ENCODE assay signal across 19 mouse cellular contexts in genomic region chr5:73576708-73577107, GRCm38 (mm10). TPM values are rescaled to one million over a fixed set of nuclear protein-coding genes. Genes with fewer than 3 reads are reported as not detected.
DNase-seq lines count a peak whose midpoint lies in the region; ATAC-seq and TF ChIP-seq lines count a peak whose summit lies in the region.
"Had no signal": no experiment of that assay in that cellular context is flagged by ENCODE, and none has a peak within 500 bp of the region (broad histone marks: within the 10 kb centered on the region; RNA-seq: fewer than 3 reads in every experiment).

No protein-coding gene starts in this region.

- no peak overlapping the region for H3K9ac ChIP-seq in hindbrain, embryonic 16.5 days (ENCODE audit: low read depth, low read length)
- no peak overlapping the region for H3K9ac ChIP-seq in midbrain, embryonic 15.5 days
- no peak overlapping the region for H3K9ac ChIP-seq in midbrain, embryonic 13.5 days (replicated peaks)
- 0 out of 2 replicates have a peak overlapping the region, but pooled peaks have one; percentile 21 for H3K9ac ChIP-seq in embryonic facial prominence, embryonic 13.5 days
- H3K9ac ChIP-seq in stomach, postnatal 0 days (ENCODE audit: low read length) = no peak overlapping the region
- H3K9ac ChIP-seq: heart, embryonic 15.5 days; hindbrain, embryonic 12.5 days; liver, embryonic 12.5 days; lung, embryonic 15.5 days had no signal

- no peak for TF ChIP-seq CTCF in stomach, postnatal 0 days (IDR thresholded peaks at IDR 0.05; ENCODE audit: low read depth)

- H3K9me3 ChIP-seq in hindbrain, embryonic 16.5 days (ENCODE audit: control insufficient read depth, low read length) = no peaks in the 10 kb centered on the region
- no peaks in the 10 kb centered on the region for H3K9me3 ChIP-seq in hindbrain, embryonic 10.5 days
- H3K9me3 ChIP-seq in midbrain, embryonic 15.5 days = no peaks in the 10 kb centered on the region
- H3K9me3 ChIP-seq in midbrain, embryonic 13.5 days = no peaks in the 10 kb centered on the region
- no peaks in the 10 kb centered on the region for H3K9me3 ChIP-seq in embryonic facial prominence, embryonic 13.5 days
- H3K9me3 ChIP-seq in stomach, postnatal 0 days (ENCODE audit: control insufficient read depth, low read length) = no peaks in the 10 kb centered on the region
- H3K9me3 ChIP-seq: heart, embryonic 15.5 days; hindbrain, embryonic 12.5 days; liver, embryonic 12.5 days; lung, embryonic 15.5 days had no signal

- H3K4me3 ChIP-seq in hindbrain, embryonic 16.5 days (ENCODE audit: low read length) = no peak overlapping the region
- no peak overlapping the region for H3K4me3 ChIP-seq in hindbrain, embryonic 10.5 days
- no peak overlapping the region for H3K4me3 ChIP-seq in midbrain, embryonic 15.5 days
- no peak overlapping the region for H3K4me3 ChIP-seq in midbrain, embryonic 13.5 days (replicated peaks)
- H3K4me3 ChIP-seq in embryonic facial prominence, embryonic 13.5 days = no peak overlapping the region
- H3K4me3 ChIP-seq in stomach, postnatal 0 days (ENCODE audit: low read depth, low read length) = no peak overlapping the region
- H3K4me3 ChIP-seq: heart, embryonic 15.5 days; hindbrain, embryonic 12.5 days; liver, embryonic 12.5 days; lung, embryonic 15.5 days had no signal

- no peak for TF ChIP-seq EP300 in stomach, postnatal 0 days (optimal IDR thresholded peaks at IDR 0.05)

- DNase-seq in hindbrain, embryonic 10.5 days (ENCODE audit: low spot score) = no peak
- DNase-seq in right cerebral cortex, postnatal 10 days (ENCODE audit: low spot score in 2 of 2) = peak; percentile 54 to 65
- no peak for DNase-seq in stomach, postnatal 0 days (ENCODE audit: low spot score)
- DNase-seq in cerebellum, adult 11-12 months = no peak
- DNase-seq: adrenal gland, postnatal 10 days; cerebellum, adult 9-11 months; embryo, embryonic 11 days; kidney, adult 18-20 months; kidney, postnatal 36 days; spleen, adult 18-20 months; thymus, postnatal 25 days had no signal

- H3K4me1 ChIP-seq in hindbrain, embryonic 16.5 days (ENCODE audit: control insufficient read depth, insufficient read depth, low read depth, low read length) = peaks cover 10% of the 10 kb centered on the region; the same call in 1 of the 2 replicates
- peaks cover 15% of the 10 kb centered on the region for H3K4me1 ChIP-seq in hindbrain, embryonic 10.5 days (replicated peaks)
- peaks cover 4% of the 10 kb centered on the region for H3K4me1 ChIP-seq in midbrain, embryonic 15.5 days
- peaks cover 13% of the 10 kb centered on the region; the same call in 1 of the 2 replicates for H3K4me1 ChIP-seq in midbrain, embryonic 13.5 days (replicated peaks)
- H3K4me1 ChIP-seq in embryonic facial prominence, embryonic 13.5 days = 0 out of 2 replicates have a peak, but pooled peaks cover 3% of the 10 kb centered on the region
- H3K4me1 ChIP-seq in stomach, postnatal 0 days (replicated peaks; ENCODE audit: control insufficient read depth, insufficient read depth) = no peaks in the 10 kb centered on the region
- H3K4me1 ChIP-seq: heart, embryonic 15.5 days; liver, embryonic 12.5 days; lung, embryonic 15.5 days had no signal

- H3K4me2 ChIP-seq in hindbrain, embryonic 16.5 days (ENCODE audit: low read length) = no peak overlapping the region
- no peak overlapping the region for H3K4me2 ChIP-seq in midbrain, embryonic 15.5 days
- no peak overlapping the region for H3K4me2 ChIP-seq in midbrain, embryonic 13.5 days (replicated peaks)
- H3K4me2 ChIP-seq in embryonic facial prominence, embryonic 13.5 days = no peak overlapping the region
- H3K4me2 ChIP-seq in stomach, postnatal 0 days (replicated peaks; ENCODE audit: low read depth) = no peak overlapping the region
- H3K4me2 ChIP-seq: heart, embryonic 15.5 days; hindbrain, embryonic 12.5 days; liver, embryonic 12.5 days; lung, embryonic 15.5 days had no signal

- no peaks in the 10 kb centered on the region for H3K27me3 ChIP-seq in hindbrain, embryonic 16.5 days (replicated peaks; ENCODE audit: control insufficient read depth, insufficient read depth, low read length)
- no peaks in the 10 kb centered on the region for H3K27me3 ChIP-seq in hindbrain, embryonic 10.5 days (ENCODE audit: insufficient read depth, poor library complexity, severe bottlenecking)
- H3K27me3 ChIP-seq in midbrain, embryonic 15.5 days (replicated peaks) = no peaks in the 10 kb centered on the region
- H3K27me3 ChIP-seq in midbrain, embryonic 13.5 days = no peaks in the 10 kb centered on the region
- no peaks in the 10 kb centered on the region for H3K27me3 ChIP-seq in embryonic facial prominence, embryonic 13.5 days
- no peaks in the 10 kb centered on the region for H3K27me3 ChIP-seq in stomach, postnatal 0 days (ENCODE audit: control insufficient read depth, insufficient read depth, low read length)
- H3K27me3 ChIP-seq: heart, embryonic 15.5 days; hindbrain, embryonic 12.5 days; liver, embryonic 12.5 days; lung, embryonic 15.5 days had no signal

- no peaks in the 10 kb centered on the region for H3K36me3 ChIP-seq in hindbrain, embryonic 16.5 days (ENCODE audit: control insufficient read depth, insufficient read depth, low read length)
- no peaks in the 10 kb centered on the region for H3K36me3 ChIP-seq in hindbrain, embryonic 10.5 days
- H3K36me3 ChIP-seq in midbrain, embryonic 15.5 days (replicated peaks) = no peaks in the 10 kb centered on the region
- H3K36me3 ChIP-seq in midbrain, embryonic 13.5 days = no peaks in the 10 kb centered on the region
- H3K36me3 ChIP-seq in embryonic facial prominence, embryonic 13.5 days = no peaks in the 10 kb centered on the region
- H3K36me3 ChIP-seq in stomach, postnatal 0 days (ENCODE audit: control insufficient read depth, insufficient read depth, low read length) = no peaks in the 10 kb centered on the region
- H3K36me3 ChIP-seq: heart, embryonic 15.5 days; hindbrain, embryonic 12.5 days; liver, embryonic 12.5 days; lung, embryonic 15.5 days had no signal

- 0 out of 2 replicates have a peak, but pooled peaks have one; percentile 38 for ATAC-seq in hindbrain, embryonic 16.5 days
- 0 out of 2 replicates have a peak, but pooled peaks have one; percentile 49 for ATAC-seq in midbrain, embryonic 15.5 days (replicated peaks)
- ATAC-seq in midbrain, embryonic 13.5 days = no peak
- ATAC-seq in embryonic facial prominence, embryonic 13.5 days (ENCODE audit: insufficient number of reproducible peaks, insufficient read depth, low FRiP score, low TSS enrichment, low read depth) = no peak
- no peak for ATAC-seq in stomach, postnatal 0 days (ENCODE audit: low FRiP score, low TSS enrichment)
- ATAC-seq: liver, embryonic 12.5 days had no signal

- no peak overlapping the region for H3K27ac ChIP-seq in hindbrain, embryonic 16.5 days (ENCODE audit: low read depth, low read length)
- no peak overlapping the region for H3K27ac ChIP-seq in hindbrain, embryonic 10.5 days
- H3K27ac ChIP-seq in midbrain, embryonic 15.5 days = no peak overlapping the region
- H3K27ac ChIP-seq in midbrain, embryonic 13.5 days = no peak overlapping the region
- H3K27ac ChIP-seq in embryonic facial prominence, embryonic 13.5 days = no peak overlapping the region
- H3K27ac ChIP-seq in stomach, postnatal 0 days (replicated peaks) = no peak overlapping the region
- H3K27ac ChIP-seq: heart, embryonic 15.5 days; hindbrain, embryonic 12.5 days; liver, embryonic 12.5 days; lung, embryonic 15.5 days had no signal

- WGBS in hindbrain, embryonic 16.5 days = 52% methylated on average over 7 of the region's 7 CpGs
- 68% methylated on average over 7 of the region's 7 CpGs for WGBS in hindbrain, embryonic 10.5 days
- WGBS in midbrain, embryonic 15.5 days = 70% methylated on average over 7 of the region's 7 CpGs
- 59% methylated on average over 7 of the region's 7 CpGs for WGBS in midbrain, embryonic 13.5 days
- WGBS in embryonic facial prominence, embryonic 13.5 days = 55% methylated on average over 7 of the region's 7 CpGs
- WGBS in stomach, postnatal 0 days = 54% methylated on average over 7 of the region's 7 CpGs

RNA-seq across cellular contexts. Expression of gene Lrrc66, which starts 55.6 kb away (rescaled TPM):
- not detected in 2 replicates for polyA plus RNA-seq in hindbrain, embryonic 16.5 days (2015; fragmentation: Nextera tagmentation; extraction: Ambion mirVana)
- polyA plus RNA-seq in hindbrain, embryonic 10.5 days (2016; fragmentation: Nextera tagmentation; extraction: Ambion mirVana) = not detected in 2 replicates
- not detected in 2 replicates for polyA plus RNA-seq in midbrain, embryonic 15.5 days (2015; fragmentation: Nextera tagmentation; extraction: Ambion mirVana)
- polyA plus RNA-seq in midbrain, embryonic 13.5 days (2015; fragmentation: Nextera tagmentation; extraction: Ambion mirVana) = not detected in 2 replicates
- not detected in 2 replicates for polyA plus RNA-seq in embryonic facial prominence, embryonic 13.5 days (2015; fragmentation: Nextera tagmentation; extraction: Ambion mirVana)
- 3.0 and 3.5 TPM in 2 replicates for polyA plus RNA-seq in stomach, postnatal 0 days (2015; fragmentation: Nextera tagmentation; extraction: Ambion mirVana)
- polyA plus RNA-seq: hindbrain, embryonic 12.5 days had no signal

Comparison
In these comparisons a context has a peak if more than half of its experiments do, and no peak if none do; other contexts are left out.
1. ATAC-seq: peak in hindbrain, embryonic 16.5 days (single experiment) and midbrain, embryonic 15.5 days (single experiment); none in midbrain, embryonic 13.5 days (single experiment), embryonic facial prominence, embryonic 13.5 days (single experiment) and stomach, postnatal 0 days (single experiment).
2. DNase-seq: peak in right cerebral cortex, postnatal 10 days (2 of 2); none in hindbrain, embryonic 10.5 days (single experiment), stomach, postnatal 0 days (single experiment) and cerebellum, adult 11-12 months (single experiment).